Mouse (Mus musculus): ENCODE results near the gene Tsen15. TPM values are rescaled to one million over a fixed set of nuclear protein-coding genes. Genes with fewer than 3 reads are reported as not detected.
"Not testable (repeated sequence)": the region's sequence is repeated elsewhere in the genome, so short reads cannot be mapped to it uniquely, and the experiment has no call there.

Gene Tsen15
- total RNA-seq, 1 experiment from 2014 or later, result 24.2 TPM

- not testable (repeated sequence) for DNase-seq
Observed at GRCm38 (mm10) chr1:152385693-152386092, 795 bp downstream of the Tsen15 start.

GRCm38 (mm10) chr1:152384589-152384988 lies 1.9 kb downstream of the Tsen15 start:
- no peak for DNase-seq

GRCm38 (mm10) chr1:152378311-152378710 lies 8.2 kb downstream of the Tsen15 start:
- peak; percentile 17 for DNase-seq

- DNase-seq, result peak; percentile 72
Observed at GRCm38 (mm10) chr1:152369139-152369538, 17.3 kb downstream of the Tsen15 start.

GRCm38 (mm10) chr1:152368311-152369088 lies 18.0 kb downstream of the Tsen15 start:
- peak; percentile 7 for DNase-seq

GRCm38 (mm10) chr1:152356721-152357120 lies 29.8 kb downstream of the Tsen15 start:
- no peak for DNase-seq

- DNase-seq, result no peak
Observed at GRCm38 (mm10) chr1:152347946-152348345, 38.5 kb downstream of the Tsen15 start.

GRCm38 (mm10) chr1:152324024-152324423 lies 62.5 kb downstream of the Tsen15 start:
- no peak for DNase-seq

Other genes starting within 250 kb of the Tsen15 start
- gene Colgalt2, start 13.1 kb upstream of the Tsen15 start, total RNA-seq (2021), result 3.5 and 3.7 TPM in 2 replicates

Data from adrenal gland, postnatal 14 days (tissue).